Mouse (Mus musculus): ENCODE measurements around the gene Btbd11.

Btbd11 gene

DNA sequence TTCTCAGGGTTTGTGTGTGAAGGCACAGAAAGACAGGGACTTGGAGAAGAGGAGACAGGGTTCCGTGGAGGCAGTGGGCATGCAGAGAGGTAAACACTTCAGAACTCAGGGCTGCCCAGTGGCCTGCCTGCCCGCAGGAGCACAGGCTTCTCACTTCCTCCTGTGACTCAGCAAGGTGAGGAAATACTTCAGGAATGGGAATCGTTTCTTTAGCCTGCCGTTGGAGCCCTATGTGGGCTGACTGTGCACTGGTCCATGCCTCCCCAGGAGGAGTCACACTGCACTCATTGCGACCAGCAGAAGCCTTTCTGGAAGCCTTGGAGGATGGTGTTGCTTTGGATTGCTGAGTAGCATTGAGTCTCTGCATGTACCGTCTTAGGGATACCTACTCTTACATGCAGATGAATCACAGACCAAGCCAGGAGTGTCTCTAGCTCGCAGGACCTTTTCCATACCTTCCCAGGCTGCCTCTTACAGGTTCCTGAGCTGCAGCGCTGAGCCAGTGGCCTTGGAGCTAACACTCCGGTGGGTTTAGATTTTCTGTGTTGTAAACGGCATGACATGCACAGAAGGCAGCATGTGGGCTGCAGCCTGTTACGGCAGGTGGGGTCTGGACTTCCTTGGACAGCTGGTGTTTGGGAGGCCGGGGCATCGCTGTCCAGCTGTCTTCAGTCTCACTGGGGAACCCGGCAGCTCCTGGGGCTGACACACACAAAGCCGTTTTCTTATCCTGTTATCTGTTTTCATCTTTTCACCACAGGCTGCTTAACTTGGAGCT is 34.4 kb downstream of the Btbd11 start:
- no peak for DNase-seq (ENCODE audit: low spot score in 2 of 2)

DNA sequence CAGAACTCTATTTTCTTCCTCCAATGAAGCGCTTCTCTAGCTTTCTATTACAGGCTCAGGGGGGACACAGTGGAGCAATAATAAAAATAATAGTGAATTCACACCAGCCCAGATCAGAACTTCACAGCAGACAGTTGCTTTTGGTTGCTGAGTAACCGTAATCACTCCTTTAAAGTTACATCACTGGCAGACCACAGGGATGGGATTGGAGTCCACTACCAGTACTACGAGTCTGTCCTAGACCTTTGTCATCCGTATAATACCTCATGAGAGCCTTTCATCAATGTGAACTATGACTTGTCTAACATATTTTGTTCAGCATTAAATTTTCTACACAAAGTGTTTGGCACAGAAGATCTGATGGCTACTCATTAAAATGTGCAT is 35.0 kb downstream of the Btbd11 start:
- no peak for DNase-seq (ENCODE audit: low spot score in 2 of 2)

DNA sequence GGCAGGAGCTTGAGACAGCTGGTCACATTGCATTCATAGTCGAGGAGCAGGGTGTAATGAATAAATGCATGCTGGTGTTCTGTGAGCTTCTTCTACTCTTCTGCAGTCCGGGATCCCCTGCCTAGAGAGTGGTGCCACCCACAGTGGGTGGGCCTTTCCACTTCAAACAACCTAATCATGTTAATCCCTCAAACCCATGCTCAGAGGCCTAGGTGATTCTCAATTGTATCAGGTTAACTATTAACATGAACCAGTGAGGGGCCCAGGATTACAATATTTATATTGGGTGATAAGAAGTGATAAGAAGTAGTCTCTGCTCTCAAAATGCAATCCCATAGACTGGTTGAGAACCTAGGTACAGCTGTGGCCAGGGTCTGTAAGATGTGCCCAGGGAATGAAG is 39.1 kb downstream of the Btbd11 start:
- no peak for DNase-seq (ENCODE audit: low spot score in 2 of 2)

- no peak for DNase-seq (ENCODE audit: low spot score in 2 of 2)
Observed at GRCm38 (mm10) chr10:85437217-85437616, 50.6 kb downstream of the Btbd11 start.

- no peak for DNase-seq (ENCODE audit: low spot score in 2 of 2)
Observed at GRCm38 (mm10) chr10:85443371-85443770, 56.8 kb downstream of the Btbd11 start.

DNA sequence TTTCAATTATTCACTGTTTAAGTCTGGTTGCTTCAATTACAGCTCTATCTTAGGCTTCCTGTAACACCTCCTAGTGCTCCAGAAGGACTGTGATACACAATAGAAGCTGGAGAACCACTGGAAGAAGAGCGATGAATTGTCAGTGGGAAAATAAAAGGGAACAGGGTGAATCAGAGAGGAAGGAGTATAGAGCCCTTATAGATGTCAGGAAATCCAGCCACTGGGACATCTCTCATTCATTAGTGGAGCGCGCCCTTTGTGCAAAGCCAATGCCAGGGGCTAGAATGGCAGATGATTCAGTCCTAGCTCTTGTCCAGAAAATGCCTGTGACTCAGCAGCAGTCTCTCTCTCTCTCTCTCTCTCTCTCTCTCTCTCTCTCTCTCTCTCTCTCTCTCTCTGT is 59.3 kb downstream of the Btbd11 start:
- no peak for DNase-seq (ENCODE audit: low spot score in 2 of 2)

GRCm38 (mm10) chr10:85446700-85447099 is 60.1 kb downstream of the Btbd11 start:
- no peak for DNase-seq (ENCODE audit: low spot score in 2 of 2)

GRCm38 (mm10) chr10:85447869-85448268 is 61.3 kb downstream of the Btbd11 start:
- DNase-seq (ENCODE audit: low spot score in 2 of 2), result no peak

GRCm38 (mm10) chr10:85451629-85452368 is 65.2 kb downstream of the Btbd11 start:
- DNase-seq (ENCODE audit: low spot score in 2 of 2), result no peak

DNA sequence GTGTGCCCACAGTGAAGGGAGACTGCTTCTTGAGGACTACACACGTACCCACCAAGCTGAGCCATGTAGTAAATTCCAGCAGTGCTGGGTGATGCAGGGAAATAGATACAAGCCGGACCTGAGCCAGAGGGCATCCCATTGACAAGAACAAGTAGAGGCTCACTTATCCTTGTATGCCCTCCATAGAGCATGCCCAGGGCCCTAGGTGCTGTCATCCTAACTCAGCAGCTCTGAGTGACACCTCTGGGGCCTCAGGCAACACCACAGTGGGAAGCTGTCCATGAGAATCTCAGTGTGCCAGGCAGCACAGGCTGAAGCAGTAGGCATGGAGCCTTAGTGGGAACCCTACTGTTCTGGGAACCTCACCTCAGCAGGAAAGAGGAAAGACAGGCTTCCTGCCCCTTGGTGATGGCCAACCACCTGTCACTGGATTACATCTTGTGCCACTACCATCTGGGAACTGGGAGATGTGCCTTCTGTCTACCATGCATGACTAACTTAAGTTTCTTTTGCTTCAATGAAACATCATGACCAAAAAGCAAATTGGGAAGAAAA is 66.7 kb downstream of the Btbd11 start:
- no peak for DNase-seq (ENCODE audit: low spot score in 2 of 2)

- DNase-seq (ENCODE audit: low spot score in 2 of 2), result no peak
Observed at GRCm38 (mm10) chr10:85455985-85456384, 69.4 kb downstream of the Btbd11 start.

- peak in 1 of 2 experiments; percentile 11 for DNase-seq (ENCODE audit: low spot score in 2 of 2)
Observed at GRCm38 (mm10) chr10:85458744-85459344, 72.2 kb downstream of the Btbd11 start.

DNA sequence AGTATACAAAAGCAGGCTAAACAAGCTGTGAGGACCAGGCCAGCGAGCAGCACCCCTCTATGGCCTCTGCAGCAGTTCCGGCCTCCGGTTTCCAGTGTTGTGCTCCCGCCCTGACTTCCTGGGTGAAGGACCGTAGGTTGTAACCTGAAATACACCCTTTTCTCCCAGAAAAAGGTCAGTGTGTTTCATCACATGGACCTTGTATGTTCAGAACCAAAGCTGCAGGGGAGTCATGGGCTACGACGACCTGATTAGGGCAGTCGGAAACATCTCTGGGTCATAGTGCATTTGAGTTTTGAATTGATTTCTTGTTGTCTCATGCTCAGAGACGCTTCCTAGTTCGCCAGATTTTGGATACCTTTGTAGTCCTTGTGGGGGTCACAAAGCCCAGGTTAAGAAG is 74.1 kb downstream of the Btbd11 start:
- DNase-seq (ENCODE audit: low spot score in 2 of 2), result no peak

DNA sequence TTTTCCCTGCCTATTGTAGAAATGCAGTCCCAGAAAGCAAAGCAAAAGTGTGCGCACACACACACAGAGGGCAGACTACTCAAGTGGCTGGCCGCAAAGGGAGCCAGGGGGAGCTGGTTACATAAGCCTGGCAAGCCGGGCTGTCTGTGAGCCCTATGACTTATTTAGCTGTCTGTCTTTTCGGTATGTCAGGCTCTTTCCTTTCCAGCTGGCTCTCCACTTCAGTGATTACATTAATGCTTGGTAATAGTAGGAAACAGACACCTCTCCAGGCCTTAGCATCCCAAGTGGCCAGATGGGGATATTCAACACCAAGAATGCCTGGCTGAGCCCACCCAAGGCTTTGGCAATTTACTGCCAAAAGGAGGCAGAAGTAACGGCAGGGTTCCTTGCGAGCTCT is 77.5 kb downstream of the Btbd11 start:
- DNase-seq (ENCODE audit: low spot score in 2 of 2), result no peak

- DNase-seq (ENCODE audit: low spot score in 2 of 2), result no peak
Observed at GRCm38 (mm10) chr10:85465516-85466408, 79.1 kb downstream of the Btbd11 start.

GRCm38 (mm10) chr10:85466409-85466761 is 79.8 kb downstream of the Btbd11 start:
- no peak for DNase-seq (ENCODE audit: low spot score in 2 of 2)

GRCm38 (mm10) chr10:85467393-85467792 is 80.8 kb downstream of the Btbd11 start:
- no peak for DNase-seq (ENCODE audit: low spot score in 2 of 2)

DNA sequence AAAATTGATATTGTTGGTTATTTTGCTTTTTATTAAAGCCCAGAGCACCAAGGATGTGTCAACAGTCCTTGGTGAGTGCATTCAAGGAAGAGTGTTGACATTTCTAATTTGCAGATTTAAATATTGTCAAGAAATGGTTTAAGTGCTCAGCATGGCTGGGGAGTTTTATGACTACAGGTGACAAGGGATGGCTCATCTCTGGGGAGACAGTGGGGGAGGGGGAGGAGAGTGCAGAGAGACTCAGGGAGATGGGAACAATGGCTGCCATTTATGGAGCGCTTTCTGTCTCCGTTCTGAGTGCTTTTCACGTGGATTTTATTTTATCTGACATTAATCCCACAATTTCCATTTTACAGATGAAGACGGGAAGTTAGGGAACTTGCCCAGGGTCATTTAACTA is 81.9 kb downstream of the Btbd11 start:
- no peak for DNase-seq (ENCODE audit: low spot score in 2 of 2)

- peak in 1 of 2 experiments; percentile 9 for DNase-seq (ENCODE audit: low spot score in 2 of 2)
Observed at GRCm38 (mm10) chr10:85469341-85469740, 82.7 kb downstream of the Btbd11 start.

- DNase-seq (ENCODE audit: low spot score in 2 of 2), result no peak
Observed at GRCm38 (mm10) chr10:85473265-85473664, 86.7 kb downstream of the Btbd11 start.

DNA sequence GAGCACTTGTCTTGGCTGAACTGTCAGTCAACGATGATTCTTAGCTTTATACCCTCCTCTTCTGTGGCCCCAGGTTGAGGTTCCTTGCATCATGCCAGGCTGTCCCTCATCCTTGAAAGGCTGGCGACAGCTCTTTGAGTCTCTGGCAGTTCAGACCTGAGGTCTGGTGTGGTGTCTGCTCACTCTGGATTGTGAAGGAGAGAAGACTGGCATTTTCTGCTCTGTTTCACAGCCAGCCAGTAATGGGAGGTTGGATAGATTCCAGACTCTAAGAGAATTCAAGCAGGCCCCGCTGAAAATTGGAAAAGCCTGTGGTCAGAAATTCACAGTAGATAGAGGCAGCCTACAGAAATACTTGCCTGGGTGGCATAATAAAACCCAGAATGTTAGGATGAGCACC is 87.3 kb downstream of the Btbd11 start:
- no peak for DNase-seq (ENCODE audit: low spot score in 2 of 2)

All from right cerebral cortex, postnatal 36 days (tissue).